Mouse (Mus musculus) liver, adult (tissue): ENCODE results near the gene Lhfpl2.

Experiments
- GATA4 ChIP-seq: IDR thresholded peaks from 2 replicates; pipeline ENCODE4 v1.6.1; 2014; ENCODE audit warnings: mild to moderate bottlenecking, low read length; ENCODE audit not compliant: insufficient replicate concordance

Lhfpl2 gene

GRCm38 (mm10) chr13:94139713-94140445, 82.3 kb downstream of the Lhfpl2 start:
- TF ChIP-seq GATA4, result no peak

GRCm38 (mm10) chr13:94140446-94140845, 82.8 kb downstream of the Lhfpl2 start:
- TF ChIP-seq GATA4, result no peak

GRCm38 (mm10) chr13:94143063-94143652, 85.6 kb downstream of the Lhfpl2 start:
- peak; percentile 84; the same call in 1 of the 2 replicates for TF ChIP-seq GATA4

- no peak for TF ChIP-seq GATA4
Measured at GRCm38 (mm10) chr13:94144451-94144850, 86.9 kb downstream of the Lhfpl2 start.

DNA sequence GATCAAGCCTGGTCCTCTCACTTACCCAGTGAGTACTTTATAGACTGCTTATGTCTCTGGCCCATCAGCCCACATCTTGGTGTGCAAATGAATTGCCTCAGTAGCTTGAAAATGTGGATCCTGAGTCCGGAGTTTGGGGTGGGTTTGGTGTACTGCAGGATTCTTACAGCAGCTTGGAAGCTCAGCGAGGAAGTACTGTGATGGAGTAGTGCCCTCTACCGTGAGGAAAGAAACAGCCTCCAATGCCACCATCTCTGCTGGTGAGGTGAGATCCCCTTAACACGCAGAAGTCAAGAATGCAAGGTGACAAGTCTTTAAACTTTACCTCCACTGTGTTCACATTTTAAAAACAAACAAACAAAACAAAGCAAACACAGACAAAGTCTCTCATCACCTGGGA, 89.7 kb downstream of the Lhfpl2 start:
- TF ChIP-seq GATA4, result no peak

GRCm38 (mm10) chr13:94149006-94149405, 91.4 kb downstream of the Lhfpl2 start:
- no peak for TF ChIP-seq GATA4

DNA sequence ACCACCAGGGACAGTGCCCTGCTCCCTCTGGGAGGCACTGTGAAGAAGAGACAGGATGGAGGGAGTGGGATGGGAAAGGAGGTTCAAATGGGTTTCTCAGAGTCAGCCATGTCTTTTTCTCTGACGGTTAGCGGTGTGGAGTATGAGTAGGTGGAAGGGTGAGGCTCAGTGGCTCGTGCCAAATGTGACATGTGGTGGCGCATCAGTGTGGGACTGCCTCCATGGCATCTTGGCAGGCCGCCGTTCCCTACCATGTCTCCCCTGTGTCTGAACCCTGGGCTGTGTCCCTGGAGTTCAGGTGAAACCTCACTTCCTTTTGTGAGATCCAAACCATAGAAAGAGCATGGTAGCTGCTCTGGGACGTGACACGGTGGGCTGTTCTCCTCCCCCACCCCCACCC, 92.2 kb downstream of the Lhfpl2 start:
- no peak for TF ChIP-seq GATA4

- no peak for TF ChIP-seq GATA4
Measured at GRCm38 (mm10) chr13:94151308-94151707, 93.7 kb downstream of the Lhfpl2 start.

GRCm38 (mm10) chr13:94152836-94153235, 95.2 kb downstream of the Lhfpl2 start:
- no peak for TF ChIP-seq GATA4

GRCm38 (mm10) chr13:94153658-94154057, 96.1 kb downstream of the Lhfpl2 start:
- TF ChIP-seq GATA4, result no peak

GRCm38 (mm10) chr13:94154512-94155296, 97.1 kb downstream of the Lhfpl2 start:
- TF ChIP-seq GATA4, result no peak

DNA sequence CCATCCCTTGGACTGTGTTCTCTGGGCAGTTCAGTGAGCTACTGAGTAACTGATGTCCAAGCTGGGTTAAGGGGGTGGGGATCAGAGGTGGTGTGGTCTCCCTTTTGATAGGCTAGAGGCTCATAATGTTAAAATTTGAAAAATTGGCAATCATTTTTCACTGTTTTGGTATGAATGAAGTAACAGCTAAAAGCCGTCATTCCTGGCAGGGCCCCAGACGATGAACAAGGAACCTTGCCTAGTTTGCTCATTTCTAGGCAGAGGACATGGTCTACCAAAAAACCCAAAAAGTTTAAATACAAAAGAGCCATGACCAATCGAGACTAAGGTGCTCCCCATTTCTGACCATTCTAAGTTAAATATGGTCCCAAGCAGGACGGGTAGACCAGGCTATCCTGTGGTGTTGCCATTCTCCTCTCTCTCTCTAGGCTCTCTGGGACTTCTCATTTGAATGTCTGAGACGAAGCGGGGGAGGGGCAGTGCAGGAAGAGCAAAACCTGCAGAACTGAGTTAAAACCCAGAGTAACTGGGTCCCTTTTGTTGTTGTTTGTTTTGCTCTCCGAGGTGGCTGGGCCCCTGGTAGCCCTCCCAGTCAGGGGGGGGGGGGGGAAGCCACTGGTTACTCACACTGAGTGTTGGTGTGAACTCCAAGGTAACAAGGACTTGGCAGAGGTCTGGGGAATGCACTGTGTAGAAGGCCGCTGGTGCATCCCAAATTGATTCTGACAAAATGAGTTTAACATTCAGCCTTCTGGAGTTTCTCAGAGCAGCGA, 98.2 kb downstream of the Lhfpl2 start:
- no peak for TF ChIP-seq GATA4

GRCm38 (mm10) chr13:94158864-94159477, 101.4 kb downstream of the Lhfpl2 start:
- peak; percentile 97 for TF ChIP-seq GATA4

GRCm38 (mm10) chr13:94159478-94160220, 102.1 kb downstream of the Lhfpl2 start:
- TF ChIP-seq GATA4, result no peak
